Mouse (Mus musculus) embryo, embryonic 11 days (tissue): Measurements from ENCODE around the gene Gm21897.
"Not testable (repeated sequence)": the region's sequence is repeated elsewhere in the genome, so short reads cannot be mapped to it uniquely, and the experiment has no call there.

Experiments used
- DNase-seq: peaks from one replicate; pipeline ENCODE4 v3.0.0-alpha.2; 2015

Gm21897 gene

GRCm38 (mm10) chr16:15317158-15317557 is at the start of gene Gm21897:
TSS of gene Gm21897 (plus strand) at chr16:15317458.
- not testable (repeated sequence) for DNase-seq

GRCm38 (mm10) chr16:15272291-15272690 is 45.0 kb upstream of the Gm21897 start:
- no peak for DNase-seq

GRCm38 (mm10) chr16:15277461-15277860 is 39.8 kb upstream of the Gm21897 start:
- DNase-seq = no peak

- DNase-seq = no peak
Measured at GRCm38 (mm10) chr16:15293041-15293440, 24.2 kb upstream of the Gm21897 start.

- no peak for DNase-seq
Measured at GRCm38 (mm10) chr16:15294289-15294688, 23.0 kb upstream of the Gm21897 start.

- DNase-seq = peak; percentile 76
Measured at GRCm38 (mm10) chr16:15294911-15295659, 22.2 kb upstream of the Gm21897 start.

- no peak for DNase-seq
Measured at GRCm38 (mm10) chr16:15334526-15334925, 17.3 kb downstream of the Gm21897 start.

GRCm38 (mm10) chr16:15339051-15339450 is 21.8 kb downstream of the Gm21897 start:
- DNase-seq = no peak

- no peak for DNase-seq
Measured at GRCm38 (mm10) chr16:15346045-15346444, 28.8 kb downstream of the Gm21897 start.

GRCm38 (mm10) chr16:15349381-15349780 is 32.1 kb downstream of the Gm21897 start:
- peak; percentile 7 for DNase-seq

GRCm38 (mm10) chr16:15351301-15351700 is 34.0 kb downstream of the Gm21897 start:
- no peak for DNase-seq

GRCm38 (mm10) chr16:15352320-15352719 is 35.1 kb downstream of the Gm21897 start:
- peak; percentile 29 for DNase-seq

GRCm38 (mm10) chr16:15354901-15355300 is 37.6 kb downstream of the Gm21897 start:
- no peak for DNase-seq

- DNase-seq = no peak
Measured at GRCm38 (mm10) chr16:15355339-15355738, 38.1 kb downstream of the Gm21897 start.

GRCm38 (mm10) chr16:15357766-15358165 is 40.5 kb downstream of the Gm21897 start:
- DNase-seq = no peak

GRCm38 (mm10) chr16:15359110-15359782 is 42.0 kb downstream of the Gm21897 start:
- no peak for DNase-seq

GRCm38 (mm10) chr16:15360825-15361224 is 43.6 kb downstream of the Gm21897 start:
- DNase-seq = no peak
